Mouse (Mus musculus) liver, embryonic 16.5 days (tissue): ENCODE measurements around the gene 1700018F24Rik. TPM values are rescaled to one million over a fixed set of nuclear protein-coding genes. Genes with fewer than 3 reads are reported as not detected.

ENCODE experiments used
- ATAC-seq: fragments of 200-750 bp; cut with Nextera tagmentation; 2 replicates; pipeline ENCODE4 v1.8.0; 2017; ENCODE audit warnings: low read depth, mild to moderate bottlenecking, moderate number of reproducible peaks, moderate library complexity
- H3K27ac ChIP-seq: fragments of 300-500 bp; sonication (generic); 2 replicates; pipeline ENCODE4 v1.5.1; 2014; ENCODE audit warnings: mild to moderate bottlenecking, low read length
- H3K27me3 ChIP-seq: fragments of 300-500 bp; sonication (generic); 2 replicates; pipeline ENCODE4 v1.6.1; 2014; ENCODE audit warnings: low read depth, low read length, mixed read lengths; ENCODE audit not compliant: control insufficient read depth, insufficient read depth
- H3K36me3 ChIP-seq: fragments of 300-500 bp; sonication (generic); 2 replicates; pipeline ENCODE4 v1.6.1; 2014; ENCODE audit warnings: mild to moderate bottlenecking; ENCODE audit not compliant: control insufficient read depth, insufficient read depth
- H3K4me1 ChIP-seq: fragments of 300-500 bp; sonication (generic); 2 replicates; pipeline ENCODE4 v1.6.1; 2014; ENCODE audit warnings: low read depth, low read length, mixed read lengths; ENCODE audit not compliant: control insufficient read depth
- H3K4me2 ChIP-seq: fragments of 300-500 bp; sonication (generic); 2 replicates; pipeline ENCODE4 v1.6.1; 2014; ENCODE audit warnings: low read depth, low read length, mixed read lengths
- H3K4me3 ChIP-seq: fragments of 300-500 bp; sonication (generic); 2 replicates; pipeline ENCODE4 v1.5.1; 2014; ENCODE audit warnings: low read depth, mild to moderate bottlenecking, low read length
- H3K9ac ChIP-seq: fragments of 300-500 bp; sonication (generic); 2 replicates; pipeline ENCODE4 v1.6.1; 2014; ENCODE audit warnings: low read depth, low read length
- H3K9me3 ChIP-seq: fragments of 300-500 bp; sonication (generic); replicated peaks from 2 replicates; pipeline ENCODE4 v1.6.1; 2016; ENCODE audit warnings: low read length; ENCODE audit not compliant: control insufficient read depth
- WGBS: fragments of 180-500 bp; shearing (Covaris S2); extraction: QIAGEN DNeasy Blood & Tissue Kit; methylation state at CpG from one replicate; pipeline ENCODE4 v1.1.7; 2014; ENCODE audit not compliant: insufficient replicate concordance; 5-methylcytosine and 5-hydroxymethylcytosine counted together
- polyA plus RNA-seq: library from polyadenylated mRNA; unstranded; fragments of >200 nt; fragmentation: Nextera tagmentation; extraction: Ambion mirVana; gene quantifications from 2 replicates; pipeline ENCODE4 v1.2.1, GENCODE M21; 2015

1700018F24Rik gene
- polyA plus RNA-seq, 1 experiment from 2014 or later: not detected

GRCm38 (mm10) chr5:145088186-145088585, 45.4 kb downstream of the 1700018F24Rik start:
- Histone ChIP-seq H3K9me3 (no peaks in the 10 kb centered on the region), H3K36me3 (peaks cover 15% of the 10 kb centered on the region), H3K4me3 (no peak overlapping the region), H3K27me3 (no peaks in the 10 kb centered on the region), H3K4me2 (no peak overlapping the region), H3K27ac (no peak overlapping the region), H3K4me1 (peaks cover 13% of the 10 kb centered on the region), H3K9ac (no peak overlapping the region)
- WGBS: 80% methylated on average over 2 of the region's 2 CpGs
- no peak for ATAC-seq

- H3K36me3 ChIP-seq: peaks cover 23% of the 10 kb centered on the region
- ATAC-seq: no peak
- WGBS: 42% methylated on average over 3 of the region's 3 CpGs
- H3K9ac ChIP-seq: no peak overlapping the region
- H3K9me3 ChIP-seq: no peaks in the 10 kb centered on the region
- H3K4me2 ChIP-seq: no peak overlapping the region
- no peak overlapping the region for H3K4me3 ChIP-seq
- H3K27ac ChIP-seq: no peak overlapping the region
- peaks cover 4% of the 10 kb centered on the region for H3K4me1 ChIP-seq
- H3K27me3 ChIP-seq: no peaks in the 10 kb centered on the region
These were observed 47.1 kb downstream of the 1700018F24Rik start for GRCm38 (mm10) chr5:145089878-145090277.

Other genes with a start within 250 kb of the 1700018F24Rik start
- 1.1 and 1.4 TPM in 2 replicates for gene Smurf1, start 77.1 kb upstream of the 1700018F24Rik start, polyA plus RNA-seq
- not detected in 2 replicates for gene Gm4871, start 10.2 kb upstream of the 1700018F24Rik start, polyA plus RNA-seq
- 52.2 and 52.3 TPM in 2 replicates for gene Arpc1a, start 40.8 kb downstream of the 1700018F24Rik start, polyA plus RNA-seq
- 0.14 and 0.17 TPM in 2 replicates for gene Kpna7, start 41.0 kb downstream of the 1700018F24Rik start, polyA plus RNA-seq
- 164 and 166 TPM in 2 replicates for gene Arpc1b, start 71.2 kb downstream of the 1700018F24Rik start, polyA plus RNA-seq
- gene Pdap1, start 97.2 kb downstream of the 1700018F24Rik start, polyA plus RNA-seq: 33.6 and 36.3 TPM in 2 replicates
- 111 and 125 TPM in 2 replicates for gene Bud31, start 97.4 kb downstream of the 1700018F24Rik start, polyA plus RNA-seq
- gene Ptcd1, start 124.1 kb downstream of the 1700018F24Rik start, polyA plus RNA-seq: 7.3 and 7.8 TPM in 2 replicates
- gene Cpsf4, start 124.2 kb downstream of the 1700018F24Rik start, polyA plus RNA-seq: 22.7 and 24.0 TPM in 2 replicates
- gene Atp5j2, start 149.1 kb downstream of the 1700018F24Rik start, polyA plus RNA-seq: 454 and 484 TPM in 2 replicates
- gene Zkscan14, start 158.9 kb downstream of the 1700018F24Rik start, polyA plus RNA-seq: 6.9 and 7.9 TPM in 2 replicates
- 3.8 and 4.3 TPM in 2 replicates for gene Zkscan5, start 161.6 kb downstream of the 1700018F24Rik start, polyA plus RNA-seq
- gene Zfp655, start 188.7 kb downstream of the 1700018F24Rik start, polyA plus RNA-seq: 18.8 and 19.3 TPM in 2 replicates
- gene Zscan25, start 237.5 kb downstream of the 1700018F24Rik start, polyA plus RNA-seq: 0.14 and 0.22 TPM in 2 replicates